16 mouse cellular contexts compared by ENCODE assay signal in genomic region chr13:15577133-15577917, GRCm38 (mm10).
DNase-seq lines count a peak whose midpoint lies in the region; ATAC-seq lines count a peak whose summit lies in the region.
"Had no signal": no experiment of that assay in that cellular context is flagged by ENCODE, and none has a peak within 500 bp of the region (broad histone marks: within the 10 kb centered on the region; RNA-seq: fewer than 3 reads in every experiment).

No protein-coding gene starts in this region.

- H3K9me3 ChIP-seq in midbrain, embryonic 11.5 days (ENCODE audit: control insufficient read depth, low read length), result no peaks in the 10 kb centered on the region
- no peaks in the 10 kb centered on the region for H3K9me3 ChIP-seq in midbrain, embryonic 10.5 days (replicated peaks)
- H3K9me3 ChIP-seq in midbrain, embryonic 16.5 days (replicated peaks; ENCODE audit: control insufficient read depth, low read length, poor library complexity, severe bottlenecking), result no peaks in the 10 kb centered on the region
- H3K9me3 ChIP-seq: heart, embryonic 12.5 days; neural tube, embryonic 12.5 days had no signal

- H3K27me3 ChIP-seq in midbrain, embryonic 11.5 days (ENCODE audit: control insufficient read depth, insufficient read depth, low read length), result no peaks in the 10 kb centered on the region
- no peaks in the 10 kb centered on the region for H3K27me3 ChIP-seq in midbrain, embryonic 10.5 days (ENCODE audit: low read depth, poor library complexity, severe bottlenecking)
- H3K27me3 ChIP-seq in midbrain, embryonic 16.5 days (ENCODE audit: control insufficient read depth, insufficient read depth, low read depth, low read length), result no peaks in the 10 kb centered on the region
- H3K27me3 ChIP-seq: neural tube, embryonic 12.5 days had no signal

- H3K36me3 ChIP-seq in midbrain, embryonic 11.5 days (ENCODE audit: control insufficient read depth, insufficient read depth, low read length), result no peaks in the 10 kb centered on the region
- H3K36me3 ChIP-seq in midbrain, embryonic 10.5 days, result peaks cover 2% of the 10 kb centered on the region; the same call in 1 of the 2 replicates
- no peaks in the 10 kb centered on the region for H3K36me3 ChIP-seq in midbrain, embryonic 16.5 days (ENCODE audit: control insufficient read depth, insufficient read depth, low read length)
- H3K36me3 ChIP-seq: heart, embryonic 12.5 days; neural tube, embryonic 12.5 days had no signal

- intact Hi-C loops in heart, postnatal 25 days (cut with DNase I), result no loop called here
- intact Hi-C loops in gastrocnemius, postnatal 14 days (cut with DNase I; ENCODE audit: low total_unique reads), result no loop called here

- H3K4me1 ChIP-seq in midbrain, embryonic 11.5 days (ENCODE audit: control insufficient read depth, insufficient read depth, low read length), result peaks cover 5% of the 10 kb centered on the region; the same call in 1 of the 2 replicates
- H3K4me1 ChIP-seq in midbrain, embryonic 10.5 days, result peaks cover 22% of the 10 kb centered on the region
- H3K4me1 ChIP-seq in midbrain, embryonic 16.5 days (ENCODE audit: control insufficient read depth, insufficient read depth, low read length), result peaks cover 13% of the 10 kb centered on the region
- H3K4me1 ChIP-seq: heart, embryonic 12.5 days; neural tube, embryonic 12.5 days had no signal

- H3K4me3 ChIP-seq in midbrain, embryonic 11.5 days (ENCODE audit: low read depth, low read length), result no peak overlapping the region
- no peak overlapping the region for H3K4me3 ChIP-seq in midbrain, embryonic 10.5 days
- no peak overlapping the region for H3K4me3 ChIP-seq in midbrain, embryonic 16.5 days (ENCODE audit: low read depth, low read length)
- H3K4me3 ChIP-seq: heart, embryonic 12.5 days; neural tube, embryonic 12.5 days had no signal

- DNase-seq in heart, adult 11 months, result peak; percentile 53
- DNase-seq in heart, postnatal 25 days (ENCODE audit: low spot score), result no peak
- no peak for DNase-seq in midbrain, embryonic 11.5 days (ENCODE audit: low spot score, missing footprints)
- DNase-seq in midbrain, embryonic 10.5 days (ENCODE audit: low spot score), result no peak
- peak; percentile 49 for DNase-seq in forelimb bud, embryonic 11.5 days (ENCODE audit: low read depth, low spot score)
- no peak for DNase-seq in thymus, postnatal 36 days
- DNase-seq in gastrocnemius, postnatal 14 days, result no peak
- DNase-seq: cerebellum, adult 2 months; right cerebral cortex, adult 18-20 months; thymus, adult 18-20 months had no signal

- H3K9ac ChIP-seq in midbrain, embryonic 11.5 days (ENCODE audit: low read length), result no peak overlapping the region
- H3K9ac ChIP-seq in midbrain, embryonic 16.5 days (ENCODE audit: low read depth, low read length), result 0 out of 2 replicates have a peak overlapping the region, but pooled peaks have one; percentile 0
- H3K9ac ChIP-seq: heart, embryonic 12.5 days; neural tube, embryonic 12.5 days had no signal

- peak; percentile 30; the same call in 1 of the 2 replicates for ATAC-seq in midbrain, embryonic 11.5 days (ENCODE audit: low FRiP score)
- no peak for ATAC-seq in midbrain, embryonic 16.5 days
- ATAC-seq: activated CD4-positive, CD25-positive, alpha-beta regulatory T cell, adult 4 months; inflammation-experienced regulatory T-cells, adult 6 months had no signal

- 74% methylated on average over 8 of the region's 8 CpGs for WGBS in midbrain, embryonic 11.5 days
- 80% methylated on average over 8 of the region's 8 CpGs for WGBS in midbrain, embryonic 10.5 days
- WGBS in midbrain, embryonic 16.5 days, result 41% methylated on average over 8 of the region's 8 CpGs

- H3K27ac ChIP-seq in midbrain, embryonic 11.5 days (ENCODE audit: low read depth, low read length), result no peak overlapping the region
- H3K27ac ChIP-seq in midbrain, embryonic 10.5 days (replicated peaks), result no peak overlapping the region
- peak overlapping the region; percentile 12; the same call in 1 of the 2 replicates for H3K27ac ChIP-seq in midbrain, embryonic 16.5 days (ENCODE audit: low read length)
- H3K27ac ChIP-seq: macrophage; neural tube, embryonic 12.5 days had no signal

- H3K4me2 ChIP-seq in midbrain, embryonic 11.5 days, result no peak overlapping the region
- no peak overlapping the region for H3K4me2 ChIP-seq in midbrain, embryonic 16.5 days (ENCODE audit: low read length)
- H3K4me2 ChIP-seq: heart, embryonic 12.5 days; neural tube, embryonic 12.5 days had no signal

Comparison
In these comparisons a context has a peak if more than half of its experiments do, and no peak if none do; other contexts are left out.
1. DNase-seq: peak in heart, adult 11 months (single experiment) and forelimb bud, embryonic 11.5 days (single experiment); none in heart, postnatal 25 days (single experiment), midbrain, embryonic 11.5 days (single experiment), midbrain, embryonic 10.5 days (single experiment), thymus, postnatal 36 days (0 of 2) and gastrocnemius, postnatal 14 days (single experiment).